Mouse (Mus musculus) kidney, adult 2 months (tissue): ENCODE data around the gene Tubb3. TPM values are rescaled to one million over a fixed set of nuclear protein-coding genes. Genes with fewer than 3 reads are reported as not detected.

Source experiments
- DNase-seq: peaks from one replicate; pipeline ENCODE4 v3.0.0; 2021
- H3K27ac ChIP-seq: fragments of 200-500 bp; 2 replicates; pipeline ENCODE4 v1.5.1; 2012; ENCODE audit warnings: low read depth, low read length, control low read depth, inconsistent platforms; ENCODE audit not compliant: insufficient read depth
- H3K27me3 ChIP-seq: fragments of 200-500 bp; replicated peaks from 2 replicates; pipeline ENCODE4 v1.6.1; 2012; ENCODE audit warnings: mild to moderate bottlenecking, moderate library complexity, low read length, inconsistent platforms; ENCODE audit not compliant: control insufficient read depth, insufficient read depth
- H3K36me3 ChIP-seq: fragments of 200-500 bp; 2 replicates; pipeline ENCODE4 v1.6.1; 2012; ENCODE audit warnings: mild to moderate bottlenecking, moderate library complexity, low read length, inconsistent platforms; ENCODE audit not compliant: control insufficient read depth, insufficient read depth
- H3K4me1 ChIP-seq: fragments of 200-500 bp; 2 replicates; pipeline ENCODE4 v1.6.1; 2011; ENCODE audit warnings: low read length; ENCODE audit not compliant: control insufficient read depth, insufficient read depth
- H3K4me3 ChIP-seq: fragments of 200-500 bp; 2 replicates; pipeline ENCODE4 v1.5.1; 2011; ENCODE audit warnings: mild to moderate bottlenecking, low read depth, low read length, control low read depth; ENCODE audit not compliant: insufficient read depth
- CTCF ChIP-seq: fragments of 200-500 bp; conservative IDR thresholded peaks from 2 replicates; pipeline ENCODE4 v1.5.1; 2011; ENCODE audit warnings: low read depth, mild to moderate bottlenecking, control low read depth, low read length, moderate library complexity, mixed read lengths; ENCODE audit not compliant: insufficient read depth, insufficient read length
- POLR2A ChIP-seq: fragments of 200-500 bp; IDR thresholded peaks from one replicate; pipeline ENCODE4 v1.6.1; 2011; ENCODE audit warnings: low read depth, low read length, control low read depth
- WGBS: fragments of 180-500 bp; shearing (Covaris S2); methylation state at CpG from one replicate; pipeline ENCODE4 v1.1.7; 2018; 5-methylcytosine and 5-hydroxymethylcytosine counted together
- polyA plus RNA-seq: library from polyadenylated mRNA; depleted of rRNA; stranded (reverse); fragments of >200 nt; gene quantifications from 2 replicates; pipeline ENCODE4 v1.2.3, GENCODE M21; 2012; rRNA removed

The Tubb3 gene
- polyA plus RNA-seq: 3.9 and 12.0 TPM in 2 replicates

GRCm38 (mm10) chr8:123411246-123411645 lies at the start of gene Tubb3:
Tubb3 (plus strand) TSS chr8:123411424.
- TF ChIP-seq POLR2A (no peak), CTCF (no peak)
- peak; percentile 30 for DNase-seq
- H3K4me3 ChIP-seq: no peak within 1 kb of the TSS
- H3K27me3 ChIP-seq: no peaks in the 10 kb centered on the region
- H3K4me1 ChIP-seq: no peaks in the 10 kb centered on the region
- WGBS: 3% methylated on average over 29 of the region's 29 CpGs
- H3K27ac ChIP-seq: no peak within 1 kb of the TSS
- H3K36me3 ChIP-seq: no peaks in the 10 kb centered on the region

DNA sequence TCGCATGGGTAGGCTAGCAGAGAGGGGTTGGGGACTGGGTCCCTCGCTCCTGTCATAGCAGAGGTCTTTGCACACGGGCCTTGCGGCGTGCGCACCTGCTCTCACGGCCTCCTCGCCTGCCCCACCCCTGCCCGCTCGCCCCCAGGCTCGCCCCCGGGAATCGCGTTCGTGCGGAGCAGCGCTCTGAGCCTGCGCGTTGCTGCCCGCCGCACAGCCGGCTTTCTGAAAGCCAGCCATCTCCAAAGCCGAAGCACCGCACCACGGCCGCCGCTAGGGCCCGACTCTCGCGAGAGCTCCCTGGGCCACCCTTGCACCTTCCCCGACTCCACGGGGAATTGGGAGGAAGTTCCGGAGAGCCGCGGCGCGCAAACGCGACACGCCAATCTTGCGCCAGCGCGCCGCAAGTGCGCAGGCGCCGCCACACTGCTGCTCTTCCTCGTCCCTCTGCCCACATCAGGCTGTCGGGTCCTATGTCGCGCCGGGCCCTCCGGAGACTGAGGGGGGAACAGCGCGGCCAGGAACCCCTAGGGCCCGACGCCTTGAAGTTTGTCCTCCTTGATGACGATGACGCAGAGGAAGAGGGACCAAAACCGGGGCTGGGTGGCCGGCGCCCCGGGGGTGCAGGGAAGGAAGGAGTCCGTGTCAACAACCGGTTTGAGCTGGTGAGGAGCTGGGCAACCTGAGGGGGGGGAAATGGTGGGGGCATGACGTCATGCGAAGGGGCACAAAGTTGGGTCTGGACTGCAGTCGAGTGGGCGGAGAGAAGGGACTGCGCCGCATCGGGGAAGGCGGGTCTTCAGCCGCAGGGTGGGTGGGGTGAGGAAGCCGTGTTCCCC lies 37.6 kb upstream of the Tubb3 start, which contains the start of gene Tcf25:
TSS of gene Tcf25 (plus strand) at position 351 of the 836 bp plus-strand sequence.
- Histone ChIP-seq H3K27ac (peak within 1 kb of the TSS; percentile 93), H3K36me3 (no peaks in the 10 kb centered on the region), H3K27me3 (no peaks in the 10 kb centered on the region), H3K4me3 (peak within 1 kb of the TSS; percentile 76), H3K4me1 (peaks cover 5% of the 10 kb centered on the region; the same call in 1 of the 2 replicates)
- peak; percentile 97 for DNase-seq
- WGBS: under 1% methylated on average over 75 of the region's 75 CpGs
- peak; percentile 49; the same call in 1 of the 2 replicates for TF ChIP-seq CTCF
- TF ChIP-seq POLR2A: peak; percentile 58

GRCm38 (mm10) chr8:123374239-123374578 lies 37.0 kb upstream of the Tubb3 start:
- H3K4me3 ChIP-seq: peak overlapping the region; percentile 76
- H3K36me3 ChIP-seq: no peaks in the 10 kb centered on the region
- H3K27me3 ChIP-seq: no peaks in the 10 kb centered on the region
- DNase-seq: peak; percentile 96
- H3K4me1 ChIP-seq: peaks cover 5% of the 10 kb centered on the region; the same call in 1 of the 2 replicates
- WGBS: under 1% methylated on average over 20 of the region's 20 CpGs
- TF ChIP-seq CTCF (no peak), POLR2A (peak; percentile 38)
- H3K27ac ChIP-seq: peak overlapping the region; percentile 93

DNA sequence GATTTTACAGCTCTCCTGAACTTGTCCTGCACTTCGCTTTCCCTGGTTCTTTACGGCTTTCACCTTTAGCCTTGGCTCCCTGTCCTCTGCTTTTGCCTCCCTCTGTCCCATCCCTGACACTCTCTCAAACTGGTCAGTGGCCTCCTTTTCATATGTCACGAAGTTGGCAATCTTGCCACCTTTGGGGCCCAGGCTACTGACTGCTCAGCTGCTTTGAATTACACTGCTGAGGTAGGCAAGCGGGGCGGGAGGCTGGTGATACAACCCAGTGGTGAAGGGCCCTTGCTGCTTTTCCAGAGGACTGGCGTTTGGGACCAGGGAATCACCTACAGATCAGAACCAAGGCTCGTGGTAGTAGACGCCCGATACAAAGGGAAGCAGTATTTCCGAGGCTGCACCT lies 35.5 kb upstream of the Tubb3 start:
- 75% methylated on average over 10 of the region's 10 CpGs for WGBS
- no peak overlapping the region for H3K27ac ChIP-seq
- no peaks in the 10 kb centered on the region for H3K36me3 ChIP-seq
- H3K27me3 ChIP-seq: no peaks in the 10 kb centered on the region
- H3K4me1 ChIP-seq: peaks cover 5% of the 10 kb centered on the region; the same call in 1 of the 2 replicates
- no peak for TF ChIP-seq POLR2A
- no peak overlapping the region for H3K4me3 ChIP-seq
- DNase-seq: no peak

DNA sequence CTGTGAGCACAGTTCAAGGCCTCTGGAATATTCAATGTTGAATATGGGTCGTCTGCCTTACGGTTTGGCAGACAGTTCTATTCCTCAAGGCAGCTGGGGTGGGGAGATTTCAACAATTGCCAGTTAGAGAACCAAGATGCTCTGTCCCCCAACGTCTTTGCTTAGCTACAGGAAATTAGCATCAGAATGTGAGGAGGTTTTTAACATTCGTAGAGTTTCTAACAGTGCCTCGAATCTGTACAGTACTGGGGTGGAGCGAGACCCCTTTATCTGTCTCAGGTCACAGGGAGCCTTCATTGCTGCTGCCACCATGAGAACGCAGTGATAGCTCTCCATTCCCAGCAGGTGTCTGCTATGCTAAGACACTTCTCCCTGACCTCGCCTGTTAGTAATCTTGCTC lies 35.1 kb upstream of the Tubb3 start:
- DNase-seq: no peak
- TF ChIP-seq POLR2A (no peak), CTCF (no peak)
- H3K4me3 ChIP-seq: no peak overlapping the region
- H3K27me3 ChIP-seq: no peaks in the 10 kb centered on the region
- H3K36me3 ChIP-seq: no peaks in the 10 kb centered on the region
- 72% methylated on average over 8 of the region's 8 CpGs for WGBS
- H3K27ac ChIP-seq: no peak overlapping the region
- peaks cover 5% of the 10 kb centered on the region; the same call in 1 of the 2 replicates for H3K4me1 ChIP-seq

GRCm38 (mm10) chr8:123381711-123382110 lies 29.5 kb upstream of the Tubb3 start:
- TF ChIP-seq CTCF (no peak), POLR2A (no peak)
- Histone ChIP-seq H3K36me3 (peaks cover 4% of the 10 kb centered on the region), H3K27ac (no peak overlapping the region), H3K27me3 (no peaks in the 10 kb centered on the region), H3K4me1 (no peaks in the 10 kb centered on the region), H3K4me3 (no peak overlapping the region)
- 89% methylated on average over 4 of the region's 4 CpGs for WGBS
- DNase-seq: no peak

DNA sequence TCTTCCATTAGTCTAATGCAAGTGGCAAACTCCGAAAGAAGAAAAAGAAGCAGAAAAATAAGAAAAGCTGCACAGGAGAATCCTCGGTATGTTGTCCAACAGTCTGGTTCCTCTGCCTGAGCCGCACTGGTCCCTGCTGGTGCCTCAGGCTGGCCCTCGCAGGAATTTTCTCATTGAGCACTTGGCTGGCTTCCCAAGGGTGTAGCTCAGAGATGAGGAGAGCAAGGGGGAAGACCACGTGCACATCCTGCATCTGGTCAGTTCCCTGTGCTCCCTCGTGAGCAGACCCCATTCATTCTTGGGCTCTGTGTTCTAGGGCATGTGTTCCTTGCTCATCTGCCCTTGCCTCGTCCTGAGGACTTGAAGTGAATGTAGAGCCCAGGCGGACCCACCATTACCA lies 28.7 kb upstream of the Tubb3 start:
- 76% methylated on average over 8 of the region's 8 CpGs for WGBS
- H3K36me3 ChIP-seq: peaks cover 4% of the 10 kb centered on the region

More for the DNA sequence above, 28.7 kb upstream of the Tubb3 start:
- TF ChIP-seq CTCF: no peak
- no peak for TF ChIP-seq POLR2A
- no peak for DNase-seq
- Histone ChIP-seq H3K4me1 (no peaks in the 10 kb centered on the region), H3K27me3 (no peaks in the 10 kb centered on the region), H3K27ac (no peak overlapping the region), H3K4me3 (no peak overlapping the region)
